Mouse (Mus musculus): Measurements from ENCODE around the gene Kat2b.
"Not testable (repeated sequence)": the region's sequence is repeated elsewhere in the genome, so short reads cannot be mapped to it uniquely, and the experiment has no call there.

Kat2b gene

GRCm38 (mm10) chr17:53570361-53570875 lies 3.8 kb downstream of the Kat2b start:
- peak; percentile 16 to 22 for DNase-seq

- not testable (repeated sequence) for DNase-seq
Observed at GRCm38 (mm10) chr17:53570932-53571331, 4.3 kb downstream of the Kat2b start.

- no peak for DNase-seq
Observed at GRCm38 (mm10) chr17:53573019-53573556, 6.4 kb downstream of the Kat2b start.

- no peak for DNase-seq
Observed at GRCm38 (mm10) chr17:53577151-53577550, 10.5 kb downstream of the Kat2b start.

GRCm38 (mm10) chr17:53577754-53578153 lies 11.1 kb downstream of the Kat2b start:
- no peak for DNase-seq

- no peak for DNase-seq
Observed at GRCm38 (mm10) chr17:53578249-53578648, 11.6 kb downstream of the Kat2b start.

- peak; percentile 28 to 42 for DNase-seq
Observed at GRCm38 (mm10) chr17:53578776-53579175, 12.1 kb downstream of the Kat2b start.

GRCm38 (mm10) chr17:53579612-53580011 lies 13.0 kb downstream of the Kat2b start:
- no peak for DNase-seq

- no peak for DNase-seq
Observed at GRCm38 (mm10) chr17:53580237-53580636, 13.6 kb downstream of the Kat2b start.

- DNase-seq: no peak
Observed at GRCm38 (mm10) chr17:53582026-53582585, 15.4 kb downstream of the Kat2b start.

- DNase-seq: no peak
Observed at GRCm38 (mm10) chr17:53582805-53583204, 16.1 kb downstream of the Kat2b start.

GRCm38 (mm10) chr17:53583846-53584579 lies 17.4 kb downstream of the Kat2b start:
- no peak for DNase-seq

GRCm38 (mm10) chr17:53587074-53587851 lies 20.6 kb downstream of the Kat2b start:
- DNase-seq: peak; percentile 40 to 58

- DNase-seq: no peak
Observed at GRCm38 (mm10) chr17:53588097-53588855, 21.6 kb downstream of the Kat2b start.

GRCm38 (mm10) chr17:53590110-53590509 lies 23.4 kb downstream of the Kat2b start:
- DNase-seq: no peak

GRCm38 (mm10) chr17:53591910-53592309 lies 25.2 kb downstream of the Kat2b start:
- no peak for DNase-seq

- DNase-seq: no peak
Observed at GRCm38 (mm10) chr17:53594590-53594989, 27.9 kb downstream of the Kat2b start.

GRCm38 (mm10) chr17:53595527-53595926 lies 28.9 kb downstream of the Kat2b start:
- DNase-seq: no peak

- DNase-seq: no peak
Observed at GRCm38 (mm10) chr17:53596314-53596882, 29.7 kb downstream of the Kat2b start.

- DNase-seq: no peak
Observed at GRCm38 (mm10) chr17:53596941-53597790, 30.5 kb downstream of the Kat2b start.

- no peak for DNase-seq
Observed at GRCm38 (mm10) chr17:53598571-53598970, 31.9 kb downstream of the Kat2b start.

Measured in thymus, postnatal 36 days (tissue).